Mouse (Mus musculus): ENCODE results near the gene Rgs7.

Gene Rgs7

DNA sequence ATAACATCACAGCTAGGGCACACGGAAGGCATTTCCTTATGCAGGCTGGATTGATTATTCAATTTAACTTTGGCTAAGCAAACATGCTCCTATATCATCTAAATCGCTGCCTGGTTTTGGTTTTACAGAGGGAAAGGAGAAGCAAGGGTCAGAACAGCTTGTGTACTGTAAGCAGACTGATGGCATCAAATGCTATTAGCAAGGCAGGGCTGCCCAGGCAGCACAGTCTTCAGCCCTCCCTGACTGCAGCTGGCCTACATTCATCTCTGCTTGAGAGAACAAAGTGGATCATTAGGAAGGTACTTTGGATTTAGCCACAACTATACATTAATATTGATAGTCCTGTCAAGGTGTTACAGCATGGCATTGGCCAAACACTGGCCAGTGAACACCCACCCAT, 65.2 kb downstream of the Rgs7 start:
- no peak for DNase-seq

DNA sequence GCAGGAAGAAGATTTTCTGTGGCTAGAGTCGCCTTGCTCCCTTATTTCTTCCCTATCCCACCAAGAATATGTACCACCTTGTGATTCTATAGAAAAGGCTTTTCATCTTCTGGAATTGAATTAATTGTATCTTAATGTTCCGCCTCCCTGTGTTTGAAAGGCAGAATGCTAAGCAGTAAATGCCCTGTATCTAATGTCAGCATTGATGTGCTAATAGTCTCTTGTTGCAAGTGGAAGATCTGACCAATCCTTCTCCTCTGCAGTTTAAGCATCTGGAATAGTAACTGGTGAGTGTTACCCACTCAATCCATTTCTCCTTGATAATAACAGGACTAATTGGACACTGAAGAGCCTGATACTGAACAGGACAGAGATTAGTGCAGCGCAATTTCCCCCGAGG, 65.9 kb downstream of the Rgs7 start:
- no peak for DNase-seq

DNA sequence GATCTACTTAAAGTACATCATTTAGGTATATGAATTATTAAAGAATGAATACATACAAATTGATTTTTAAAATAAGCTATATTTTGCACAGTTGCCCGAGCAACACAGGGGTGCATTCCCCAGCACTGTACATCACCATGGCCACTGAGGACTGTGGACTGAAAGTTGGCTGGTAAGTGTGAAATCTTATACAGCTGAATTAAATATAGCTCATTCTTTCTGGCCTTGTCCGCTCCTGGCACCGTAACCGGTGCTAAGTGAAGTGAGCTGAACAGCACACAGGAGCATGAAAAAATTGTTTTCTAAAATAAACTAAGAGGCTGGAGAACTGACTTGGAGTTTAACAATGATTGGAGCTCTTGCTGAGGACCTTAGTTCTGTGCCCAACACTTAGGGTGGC, 71.4 kb downstream of the Rgs7 start:
- no peak for DNase-seq

DNA sequence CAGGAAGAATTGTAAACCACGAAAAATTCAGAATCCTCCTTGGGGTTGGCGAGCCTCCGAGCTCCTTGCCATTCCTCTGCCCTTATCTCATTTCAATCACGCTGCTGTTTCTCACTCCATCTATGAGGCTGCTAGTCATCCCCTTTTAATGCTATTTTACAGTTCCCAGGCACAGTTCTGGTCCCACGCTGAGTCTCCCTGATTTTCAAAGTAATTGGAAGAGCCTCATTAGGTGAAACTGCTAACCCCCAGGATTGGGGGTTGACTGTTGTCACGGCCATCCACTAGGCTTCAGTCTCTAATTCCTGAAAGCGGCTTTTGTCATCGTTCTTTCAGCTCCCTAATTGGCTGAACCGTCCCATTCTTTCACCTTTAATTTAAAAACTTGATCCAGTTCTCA, 76.6 kb downstream of the Rgs7 start:
- DNase-seq, result no peak

DNA sequence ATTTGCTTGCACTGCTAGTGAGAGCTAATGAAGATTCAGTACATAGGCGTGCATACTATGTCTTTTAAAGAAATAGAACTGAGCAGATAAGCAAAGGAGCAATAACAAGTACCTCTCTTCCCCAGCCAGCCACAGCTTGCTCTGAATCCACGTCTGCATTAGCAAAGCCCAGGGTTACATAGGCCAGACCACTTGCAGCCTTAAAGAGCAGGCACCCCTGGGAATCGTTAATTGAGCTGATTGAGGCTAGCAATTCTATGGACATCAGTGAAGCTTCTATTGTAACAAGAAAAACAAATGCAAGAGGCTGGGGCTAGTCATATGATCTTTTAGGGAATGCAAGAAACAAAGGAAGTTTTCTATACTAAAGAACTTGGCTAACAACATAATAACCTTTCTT, 81.9 kb downstream of the Rgs7 start:
- no peak for DNase-seq

DNA sequence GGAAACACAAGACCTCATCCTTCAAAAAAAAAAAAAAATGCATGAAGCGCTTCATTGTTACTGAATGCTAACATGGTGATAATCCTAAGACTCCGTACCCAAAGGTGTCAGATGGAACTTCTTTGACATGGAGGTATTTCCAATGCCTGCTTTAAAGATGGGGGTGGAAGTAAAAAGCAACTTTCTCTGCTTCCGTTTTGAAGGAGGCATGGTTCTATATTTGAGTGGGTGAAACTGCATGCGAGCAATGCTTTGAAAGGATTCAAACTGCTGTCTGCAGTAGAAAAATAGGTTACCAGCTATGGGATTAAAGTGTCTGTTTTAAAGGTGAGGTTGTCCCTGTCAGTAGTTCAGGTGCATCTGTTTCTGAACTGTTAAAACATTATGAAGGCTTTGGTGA, 100.4 kb downstream of the Rgs7 start:
- no peak for DNase-seq

DNA sequence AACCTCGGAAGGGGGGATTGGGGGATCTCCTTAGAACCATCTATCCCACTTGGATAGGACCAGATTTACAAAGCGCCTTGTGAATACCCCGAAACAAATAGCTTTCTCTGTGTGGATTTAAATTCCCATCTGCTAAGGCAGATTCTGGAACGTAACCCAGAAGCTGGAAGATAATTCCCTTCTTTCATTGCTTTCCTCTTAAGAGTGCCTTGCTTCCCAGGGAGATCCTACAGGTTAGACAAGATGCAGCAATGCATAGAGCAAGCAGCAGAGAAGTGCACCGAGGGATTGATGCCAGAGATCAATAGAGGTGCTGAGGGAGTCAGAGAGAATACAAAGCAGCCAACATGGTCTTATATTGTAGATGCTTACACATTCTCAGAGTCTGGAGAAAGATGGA, 103.0 kb downstream of the Rgs7 start:
- no peak for DNase-seq

DNA sequence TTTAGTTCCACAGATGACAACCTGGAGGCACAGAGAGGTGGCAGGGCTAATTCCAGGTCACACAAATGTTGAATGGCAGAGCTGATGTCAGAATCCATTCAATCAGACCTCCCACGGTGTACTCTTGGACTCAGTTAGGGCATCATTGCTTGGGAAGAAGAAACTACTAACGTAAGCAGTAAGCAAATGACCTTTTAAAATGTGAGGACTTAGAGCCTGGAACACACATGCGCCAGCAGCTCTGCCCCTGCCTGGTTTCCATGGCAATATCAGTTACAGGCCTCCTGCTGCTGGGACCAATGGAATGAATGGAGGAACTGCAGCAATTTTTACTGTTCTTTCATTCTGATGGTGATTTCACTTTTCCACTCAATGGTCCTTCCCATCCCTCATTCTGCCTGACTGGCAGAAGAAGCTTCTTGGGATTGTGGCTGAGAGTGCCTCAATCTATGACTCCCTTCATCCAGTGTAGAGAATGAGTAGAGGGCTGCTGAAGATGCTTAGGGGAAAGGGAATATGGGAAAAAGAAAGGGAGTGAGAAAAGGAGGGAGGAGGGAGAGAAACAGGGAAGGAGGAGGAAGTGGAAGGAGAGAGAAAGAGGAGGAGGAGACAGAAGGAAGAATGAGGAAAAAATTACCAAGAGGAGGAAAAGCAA, 106.6 kb downstream of the Rgs7 start:
- no peak for DNase-seq

DNA sequence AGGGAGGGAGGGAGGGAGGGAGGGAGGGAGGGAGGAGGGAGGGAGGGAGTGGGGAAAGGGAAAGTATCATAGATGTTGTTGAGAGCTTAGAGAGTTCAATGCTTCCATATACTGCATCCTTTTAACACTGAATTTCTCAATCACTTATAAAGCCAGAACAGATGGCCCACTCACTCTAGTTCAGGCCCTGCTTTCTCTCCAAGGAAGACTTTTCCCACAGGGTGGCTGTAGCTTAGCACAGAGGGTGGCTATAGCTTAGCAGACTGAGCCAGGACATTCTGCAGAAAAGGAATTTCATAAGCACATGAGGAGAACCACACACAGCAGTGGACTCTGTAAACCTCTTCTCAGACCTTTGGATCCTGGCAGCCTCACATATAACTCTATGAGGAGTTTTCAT, 119.7 kb downstream of the Rgs7 start:
- no peak for DNase-seq

DNA sequence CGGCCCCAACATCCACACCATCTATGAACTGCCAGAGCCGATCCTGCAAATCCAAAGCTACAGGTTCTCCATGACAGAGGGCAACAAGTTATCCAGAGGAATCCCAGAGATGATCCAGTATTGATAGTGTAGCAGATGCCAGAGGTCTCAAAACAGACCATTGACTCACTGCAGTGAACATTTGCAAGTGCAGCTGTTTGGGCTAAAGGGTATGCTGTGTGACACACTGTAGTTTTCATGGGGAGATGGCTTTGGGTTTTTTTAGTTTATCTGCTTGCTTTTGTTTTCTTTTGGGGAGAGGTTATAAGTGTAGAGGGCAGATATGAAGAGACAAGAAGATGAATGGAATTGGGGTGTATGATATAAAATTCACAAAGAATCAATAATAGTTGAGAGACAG, 124.2 kb downstream of the Rgs7 start:
- DNase-seq, result no peak

DNA sequence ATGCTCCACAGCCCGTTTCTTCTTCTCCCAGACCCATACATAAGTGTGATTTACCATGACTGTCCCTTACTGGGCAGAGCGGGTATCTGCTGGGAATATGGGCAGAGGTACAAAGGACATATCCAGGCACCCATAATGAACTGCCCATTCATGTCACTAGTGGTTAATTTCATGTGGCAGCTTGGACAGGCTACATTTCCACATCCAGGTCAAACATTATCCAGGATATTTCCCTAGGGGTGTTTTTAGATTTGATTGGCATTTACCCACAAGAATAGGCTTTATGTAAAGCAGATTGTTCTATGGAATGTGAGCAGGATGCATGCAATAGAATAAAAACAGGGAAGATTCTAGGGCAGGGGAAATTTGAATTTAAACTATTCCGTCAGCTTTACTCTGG, 128.7 kb downstream of the Rgs7 start:
- DNase-seq, result no peak

DNA sequence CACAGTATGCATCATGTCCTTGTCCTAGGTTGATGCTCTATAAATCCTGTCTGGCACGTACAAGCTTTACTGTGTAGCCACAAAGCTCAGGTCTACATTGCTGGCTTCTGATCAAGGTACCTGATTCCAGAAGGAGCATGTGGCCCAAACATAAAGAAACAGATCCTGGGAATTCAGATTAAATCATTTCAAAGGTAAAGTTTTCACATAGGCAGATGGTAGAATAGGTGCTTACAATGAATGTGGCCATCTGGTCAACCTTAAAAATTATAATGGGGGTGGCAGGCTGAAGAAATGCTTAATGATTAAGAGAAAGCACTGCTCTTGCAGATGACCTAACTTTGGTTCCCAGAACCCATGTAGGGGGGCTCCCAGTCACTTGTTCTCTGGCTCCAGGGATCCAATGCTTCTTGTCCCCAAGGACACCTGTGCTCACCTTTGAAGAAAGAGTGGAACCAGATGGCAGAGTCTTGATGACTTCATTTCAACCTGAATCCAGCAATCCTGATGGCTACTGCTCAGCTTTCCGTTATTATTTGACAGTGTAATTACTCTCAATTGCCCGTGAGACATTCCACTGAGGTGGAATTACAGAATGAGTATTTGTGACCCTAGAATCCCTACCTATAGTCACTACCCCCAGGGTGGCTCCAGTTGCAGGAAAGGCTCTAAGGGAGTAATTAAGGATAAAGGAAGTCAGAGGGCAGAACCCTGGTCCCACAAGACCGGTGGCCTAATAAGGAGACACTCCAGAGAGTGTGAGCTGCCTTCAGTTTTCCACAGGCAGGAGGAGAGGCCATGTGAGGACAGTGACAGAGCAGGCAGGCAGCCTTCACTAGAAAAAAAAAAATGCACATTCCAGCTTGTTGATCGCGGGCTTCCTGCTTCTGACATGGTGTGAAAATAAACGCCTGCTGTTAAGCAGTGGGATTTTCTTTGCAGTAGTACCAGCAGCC, 132.6 kb downstream of the Rgs7 start:
- no peak for DNase-seq

DNA sequence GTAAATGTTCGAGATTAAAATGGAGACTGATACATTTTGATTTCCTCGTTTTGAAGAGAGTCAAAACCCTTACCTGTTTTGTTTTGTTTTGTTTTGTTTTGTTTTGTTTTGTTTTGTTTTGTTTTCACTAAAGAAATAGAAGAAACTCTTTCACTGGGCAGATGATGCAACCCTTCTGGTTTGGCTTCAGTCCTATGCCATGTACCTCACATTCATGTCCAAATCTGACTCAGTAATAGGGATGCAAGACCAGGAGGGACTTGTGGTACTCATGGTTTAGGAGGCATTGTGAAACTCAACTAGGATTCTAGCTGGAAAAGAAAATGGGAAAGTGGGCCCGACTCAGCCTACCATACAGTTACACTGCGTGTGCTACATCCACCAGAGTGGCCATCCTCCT, 139.4 kb downstream of the Rgs7 start:
- DNase-seq, result no peak

DNA sequence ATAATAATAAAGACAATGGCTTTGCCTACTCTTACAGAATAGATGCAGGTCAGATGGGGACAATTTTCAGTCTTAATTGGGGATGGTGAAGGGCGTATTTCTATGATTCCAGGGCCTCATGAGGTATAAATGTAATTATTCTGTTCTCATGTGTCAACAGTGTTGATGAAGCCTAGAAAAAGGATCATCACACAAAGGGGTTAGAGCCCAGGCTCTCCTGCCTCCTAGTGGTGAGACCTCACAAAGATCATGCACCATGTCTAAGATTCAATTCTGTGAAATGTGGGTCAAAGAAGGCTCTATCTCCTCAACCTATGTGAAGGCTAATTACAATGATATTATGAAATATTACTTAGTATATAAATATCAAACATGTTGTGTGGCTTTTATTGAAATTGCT, 146.1 kb downstream of the Rgs7 start:
- DNase-seq, result no peak

DNA sequence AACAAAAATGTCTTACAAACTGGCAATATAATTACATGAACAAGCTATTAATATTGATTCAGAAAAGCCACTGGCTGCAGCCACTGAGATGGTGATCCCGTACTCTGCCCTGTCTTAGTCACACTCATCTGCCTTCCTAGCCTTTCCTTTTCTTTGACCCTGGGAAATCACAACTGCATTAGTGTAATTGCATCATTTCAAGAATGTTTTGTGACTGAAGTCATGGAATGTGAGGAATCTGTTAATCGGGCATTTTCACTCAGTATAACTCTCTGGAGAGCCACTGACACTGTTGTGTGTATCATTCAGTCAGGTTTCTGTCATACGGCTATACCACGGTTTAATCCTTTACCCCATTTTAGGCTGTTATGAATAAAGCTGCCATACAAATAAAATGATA, 156.1 kb downstream of the Rgs7 start:
- no peak for DNase-seq

DNA sequence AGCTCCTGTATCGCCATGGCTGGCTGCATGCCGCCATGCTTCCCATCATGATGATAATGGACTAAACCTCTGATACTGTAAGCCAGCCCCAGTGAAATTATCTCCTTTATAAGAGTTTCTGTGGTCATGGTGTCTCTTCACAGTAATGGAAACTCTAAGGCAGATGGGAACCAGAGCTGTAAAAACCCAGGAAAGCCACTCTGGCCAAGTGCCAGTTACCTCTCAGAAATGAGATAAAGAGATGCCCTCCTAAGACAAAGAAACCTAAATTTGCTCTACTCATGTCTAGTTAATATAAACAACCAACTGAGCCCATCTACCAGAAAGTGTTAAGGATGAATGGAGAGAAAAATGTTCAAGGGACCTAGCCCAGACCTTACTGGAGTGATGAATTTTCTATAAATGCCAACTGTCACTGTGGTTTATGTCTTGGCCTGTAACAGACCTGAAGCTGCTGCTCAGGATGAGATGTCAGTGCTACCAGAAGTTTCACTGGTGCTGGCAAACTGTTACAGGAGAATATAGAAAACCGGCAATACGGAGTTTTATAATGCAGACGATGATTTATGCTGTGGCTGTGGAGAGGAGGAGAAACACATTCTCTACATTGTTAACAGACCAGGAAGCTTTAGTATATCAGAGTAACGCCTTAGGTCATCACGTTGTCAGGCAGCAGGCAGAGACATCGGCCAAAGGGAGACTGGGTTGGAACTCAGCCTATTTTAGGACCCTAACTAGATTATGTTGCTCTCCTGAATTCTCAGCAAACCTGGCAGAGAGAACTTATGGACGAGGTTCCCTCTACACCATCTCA, 159.1 kb downstream of the Rgs7 start:
- no peak for DNase-seq

DNA sequence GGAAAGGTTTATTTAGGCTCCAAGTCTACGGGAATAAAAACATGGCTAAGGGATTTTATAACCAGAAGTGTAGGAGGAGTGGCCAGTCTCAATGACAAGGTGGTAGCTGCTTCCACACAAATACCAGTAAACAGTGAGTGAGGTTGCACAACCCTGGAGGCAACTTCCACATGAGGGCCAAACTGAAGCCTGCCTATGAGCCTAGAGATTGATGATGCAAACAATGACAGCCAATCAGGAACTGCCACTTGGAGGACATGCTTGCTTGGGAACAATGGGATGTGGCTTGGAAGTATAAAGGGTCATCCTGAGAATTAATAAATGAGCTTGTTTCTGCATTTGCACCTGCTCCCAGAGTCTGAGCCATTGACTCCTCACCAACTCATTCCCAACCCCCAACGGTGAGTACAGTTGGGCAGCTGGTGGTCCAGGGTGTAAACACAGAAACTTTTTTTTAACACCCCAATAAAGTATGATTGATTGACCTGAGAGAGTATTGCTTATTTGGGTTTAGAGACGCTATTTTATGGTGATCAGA, 162.3 kb downstream of the Rgs7 start:
- no peak for DNase-seq

DNA sequence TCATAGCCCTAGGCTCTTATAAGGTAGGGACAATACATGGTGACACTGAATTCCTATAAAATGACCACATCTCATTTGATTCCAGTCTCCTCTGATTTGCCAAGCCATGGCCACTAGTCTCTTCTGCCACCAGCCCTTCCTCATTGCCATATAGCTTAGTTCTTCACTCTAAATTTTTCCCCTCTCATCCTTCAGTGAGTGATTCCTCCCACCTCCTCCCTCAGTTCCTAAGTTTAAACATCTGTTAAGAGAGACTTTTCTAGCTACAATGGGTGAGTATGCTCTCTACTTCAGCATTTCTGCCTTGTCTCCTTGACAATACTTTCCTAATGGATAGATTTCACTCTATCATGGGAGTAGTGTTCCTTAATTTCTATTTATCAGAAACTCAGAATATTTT, 169.5 kb downstream of the Rgs7 start:
- DNase-seq, result no peak

DNA sequence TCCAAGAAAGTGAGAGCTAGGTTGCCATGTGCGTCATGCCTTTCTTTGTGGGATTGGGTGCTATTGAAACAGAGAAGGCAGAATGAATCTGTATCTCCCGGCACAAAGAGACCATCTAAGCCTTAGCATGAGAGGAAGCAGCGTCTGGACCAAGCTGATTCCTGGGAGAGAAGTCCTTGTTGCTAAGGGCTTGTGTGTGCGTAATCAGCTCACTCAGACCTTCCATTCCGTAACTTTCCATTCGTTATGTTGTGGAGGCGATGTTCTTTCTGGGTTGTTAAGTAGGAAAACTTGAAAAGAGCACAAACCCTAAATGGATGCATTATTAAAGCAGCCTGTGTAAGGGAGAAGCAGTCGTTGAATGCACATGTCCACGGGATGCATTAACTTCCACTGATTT, 173.1 kb downstream of the Rgs7 start:
- DNase-seq, result no peak

DNA sequence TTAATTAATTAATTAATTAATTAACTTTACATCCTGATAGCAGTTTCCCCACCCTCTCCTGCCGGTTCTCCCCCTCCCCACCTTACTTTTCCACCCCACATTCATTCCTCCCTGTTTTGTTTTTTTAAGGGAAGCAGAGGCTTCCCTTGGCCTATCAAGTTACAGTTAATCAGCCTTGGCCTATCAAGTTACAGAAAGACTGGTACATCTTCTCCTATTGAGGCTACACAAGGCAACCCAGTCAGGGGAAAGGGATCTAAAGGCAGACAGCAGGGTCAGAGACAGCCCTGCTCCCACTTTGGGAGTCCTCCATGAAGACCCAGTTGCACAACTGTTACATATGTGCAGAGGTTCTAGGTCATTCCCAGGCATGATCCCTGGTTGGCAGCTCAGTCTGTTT, 175.0 kb downstream of the Rgs7 start:
- no peak for DNase-seq

DNA sequence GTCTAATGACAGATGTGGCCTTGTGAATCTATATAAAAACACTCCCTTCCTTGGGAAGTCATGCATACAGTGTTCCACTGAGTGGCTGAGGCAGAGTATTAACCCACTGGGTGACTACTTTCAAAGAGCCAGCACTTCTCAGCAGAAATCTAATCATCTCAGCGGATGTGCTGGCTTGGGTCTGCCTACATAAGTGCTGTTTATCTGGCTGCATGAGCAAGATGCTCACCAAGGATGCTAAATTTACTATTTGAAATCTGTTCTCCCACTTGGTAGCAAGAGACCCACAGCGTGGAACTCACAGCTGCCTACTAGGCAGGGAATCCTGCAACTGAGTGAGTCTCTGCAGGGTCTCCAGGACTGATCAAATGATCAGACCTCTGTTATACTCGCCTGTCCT, 184.7 kb downstream of the Rgs7 start:
- DNase-seq, result no peak

DNA sequence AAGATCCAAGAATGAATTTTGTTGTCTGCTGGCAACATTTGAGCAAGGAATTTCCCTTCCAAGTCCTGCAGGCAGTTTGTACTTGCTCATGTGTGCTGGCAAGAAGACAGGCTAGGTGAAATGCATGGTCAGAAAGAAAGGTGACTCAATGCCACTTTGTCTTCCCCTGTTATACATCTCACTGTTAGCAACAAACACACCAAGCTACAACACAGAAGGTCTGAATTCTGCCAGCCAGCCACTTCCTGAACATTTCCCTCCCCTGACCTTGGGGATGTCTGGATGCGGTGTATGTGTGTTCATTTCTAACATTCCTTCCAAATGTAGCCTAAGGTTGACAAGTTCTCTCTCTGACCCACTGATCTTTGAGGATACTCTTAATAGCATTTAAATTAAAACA, 191.4 kb downstream of the Rgs7 start:
- DNase-seq, result no peak

DNA sequence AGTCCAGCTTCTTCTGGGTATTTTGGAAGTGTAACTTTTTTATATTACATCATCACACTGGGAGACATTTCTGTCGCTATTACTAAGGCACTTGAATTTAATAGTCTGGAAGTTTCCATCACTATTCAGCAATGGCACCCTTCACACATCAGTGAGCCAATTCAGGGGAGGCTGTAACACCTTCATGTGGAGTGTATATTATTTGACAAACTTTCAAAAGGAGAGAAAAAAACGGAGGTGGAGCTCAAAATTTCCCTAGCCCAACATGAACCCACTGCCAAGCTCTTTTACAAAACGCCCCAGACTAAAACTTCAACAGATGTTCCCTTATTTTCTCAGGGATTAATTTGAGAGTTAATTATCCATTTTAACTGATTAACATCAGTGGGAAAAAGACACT, 191.9 kb downstream of the Rgs7 start:
- DNase-seq, result no peak
